Mouse (Mus musculus): ENCODE measurements around the gene Rin1.

- TF ChIP-seq CTCF (IDR thresholded peaks at IDR 0.05; ENCODE audit: low read depth), result no peak
- no peak for TF ChIP-seq EP300 (IDR thresholded peaks at IDR 0.05; ENCODE audit: low read depth)
Observed at GRCm38 (mm10) chr19:5037678-5038571, 12.4 kb upstream of the Rin1 start.

All from liver, postnatal 0 days (tissue).